Mouse (Mus musculus): Measurements from ENCODE around the gene Rnaseh1. TPM values are rescaled to one million over a fixed set of nuclear protein-coding genes. Genes with fewer than 3 reads are reported as not detected.

Rnaseh1 gene
- total RNA-seq (2014; fragmentation: Nextera tagmentation), result 11.2 and 17.6 TPM in 2 replicates
- 24.5 and 27.2 TPM in 2 replicates for total RNA-seq (2017)
- 14.9 and 17.8 TPM in 2 replicates for polyA plus RNA-seq (2012)

GRCm38 (mm10) chr12:28649141-28650110, at the start of gene Rnaseh1:
Gene Rnaseh1 (plus strand): TSS chr12:28649602.
- peaks cover 36% of the 10 kb centered on the region for H3K36me3 ChIP-seq (replicated peaks)
- no peaks in the 10 kb centered on the region for H3K9me3 ChIP-seq (replicated peaks)
- H3K4me1 ChIP-seq (ENCODE audit: insufficient read depth, low read depth, low read length), result peaks cover 16% of the 10 kb centered on the region
- peak; percentile 97 for ATAC-seq (ENCODE audit: extremely low read depth, insufficient number of reproducible peaks, low FRiP score, poor library complexity, severe bottlenecking)
- DNase-seq (ENCODE audit: low spot score), result peak; percentile 93
- H3K27me3 ChIP-seq (ENCODE audit: insufficient read depth, low read length), result peaks cover 10% of the 10 kb centered on the region
- TF ChIP-seq TAL1 (conservative IDR thresholded peaks at IDR 0.05; ENCODE audit: low read depth, low read length) (no peak), GATA2 (IDR thresholded peaks at IDR 0.05; ENCODE audit: borderline replicate concordance, low read depth, low read length) (no peak), GATA1 (IDR thresholded peaks at IDR 0.05; ENCODE audit: borderline replicate concordance, low read length) (no peak), CTCF (IDR thresholded peaks at IDR 0.05; ENCODE audit: low read depth, low read length) (no peak), POLR2AphosphoS5 (IDR thresholded peaks at IDR 0.05; ENCODE audit: insufficient replicate concordance, low read depth, low read length) (no peak)
- H3K4me3 ChIP-seq (ENCODE audit: low read depth, low read length), result peak within 1 kb of the TSS; percentile 78

- Histone ChIP-seq H3K4me1 (ENCODE audit: insufficient read depth, low read depth, low read length) (no peaks in the 10 kb centered on the region; the same call in 1 of the 2 replicates), H3K27me3 (ENCODE audit: insufficient read depth, low read length) (peaks cover 3% of the 10 kb centered on the region; the same call in 1 of the 2 replicates), H3K36me3 (replicated peaks) (no peaks in the 10 kb centered on the region), H3K4me3 (ENCODE audit: low read depth, low read length) (no peak overlapping the region), H3K9me3 (replicated peaks) (no peaks in the 10 kb centered on the region)
- TF ChIP-seq POLR2AphosphoS5 (IDR thresholded peaks at IDR 0.05; ENCODE audit: insufficient replicate concordance, low read depth, low read length), result no peak
- no peak for TF ChIP-seq GATA2 (IDR thresholded peaks at IDR 0.05; ENCODE audit: borderline replicate concordance, low read depth, low read length)
- no peak for TF ChIP-seq CTCF (IDR thresholded peaks at IDR 0.05; ENCODE audit: low read depth, low read length)
- no peak for TF ChIP-seq TAL1 (conservative IDR thresholded peaks at IDR 0.05; ENCODE audit: low read depth, low read length)
- TF ChIP-seq GATA1 (IDR thresholded peaks at IDR 0.05; ENCODE audit: borderline replicate concordance, low read length), result no peak
- no peak for DNase-seq (ENCODE audit: low spot score)
- ATAC-seq (ENCODE audit: extremely low read depth, insufficient number of reproducible peaks, low FRiP score, poor library complexity, severe bottlenecking), result no peak
Measured at GRCm38 (mm10) chr12:28602259-28602658, 47.1 kb upstream of the Rnaseh1 start.

GRCm38 (mm10) chr12:28603494-28603893, 45.9 kb upstream of the Rnaseh1 start:
- TF ChIP-seq POLR2AphosphoS5 (IDR thresholded peaks at IDR 0.05; ENCODE audit: insufficient replicate concordance, low read depth, low read length) (no peak), TAL1 (conservative IDR thresholded peaks at IDR 0.05; ENCODE audit: low read depth, low read length) (no peak), CTCF (IDR thresholded peaks at IDR 0.05; ENCODE audit: low read depth, low read length) (no peak), GATA2 (IDR thresholded peaks at IDR 0.05; ENCODE audit: borderline replicate concordance, low read depth, low read length) (no peak), GATA1 (IDR thresholded peaks at IDR 0.05; ENCODE audit: borderline replicate concordance, low read length) (no peak)
- H3K9me3 ChIP-seq (replicated peaks), result no peaks in the 10 kb centered on the region
- peaks cover 3% of the 10 kb centered on the region; the same call in 1 of the 2 replicates for H3K27me3 ChIP-seq (ENCODE audit: insufficient read depth, low read length)
- no peaks in the 10 kb centered on the region for H3K36me3 ChIP-seq (replicated peaks)
- ATAC-seq (ENCODE audit: extremely low read depth, insufficient number of reproducible peaks, low FRiP score, poor library complexity, severe bottlenecking) (no peak), DNase-seq (ENCODE audit: low spot score) (no peak)
- no peak overlapping the region for H3K4me3 ChIP-seq (ENCODE audit: low read depth, low read length)
- H3K4me1 ChIP-seq (ENCODE audit: insufficient read depth, low read depth, low read length), result no peaks in the 10 kb centered on the region; the same call in 1 of the 2 replicates

- Histone ChIP-seq H3K9me3 (replicated peaks) (no peaks in the 10 kb centered on the region), H3K27me3 (ENCODE audit: insufficient read depth, low read length) (no peaks in the 10 kb centered on the region; the same call in 1 of the 2 replicates)
- no peak for TF ChIP-seq CTCF (IDR thresholded peaks at IDR 0.05; ENCODE audit: low read depth, low read length)
- no peak for TF ChIP-seq POLR2AphosphoS5 (IDR thresholded peaks at IDR 0.05; ENCODE audit: insufficient replicate concordance, low read depth, low read length)
- no peak for TF ChIP-seq TAL1 (conservative IDR thresholded peaks at IDR 0.05; ENCODE audit: low read depth, low read length)
- TF ChIP-seq GATA1 (IDR thresholded peaks at IDR 0.05; ENCODE audit: borderline replicate concordance, low read length), result no peak
- no peak for TF ChIP-seq GATA2 (IDR thresholded peaks at IDR 0.05; ENCODE audit: borderline replicate concordance, low read depth, low read length)
Measured at GRCm38 (mm10) chr12:28607546-28608305, 41.7 kb upstream of the Rnaseh1 start.

DNA sequence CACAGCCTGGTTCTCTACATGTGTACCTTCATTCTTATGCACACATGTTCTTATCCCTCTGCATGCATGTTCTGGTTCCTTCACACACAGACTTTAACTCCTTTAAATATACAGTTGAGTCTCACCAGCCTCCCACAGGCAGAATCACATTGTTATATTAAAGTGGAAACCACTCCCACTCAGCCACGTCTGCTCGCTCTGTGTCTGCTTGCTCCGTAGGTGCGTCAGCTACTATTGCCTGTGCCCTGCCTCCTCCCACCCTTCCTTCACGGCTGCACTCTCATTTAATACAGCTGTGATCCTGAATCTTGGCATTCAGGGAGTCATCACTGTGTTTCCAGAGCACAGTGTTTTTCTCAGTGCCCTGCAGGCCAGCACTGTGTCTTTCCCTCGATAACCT, 37.0 kb upstream of the Rnaseh1 start:
- no peaks in the 10 kb centered on the region for H3K36me3 ChIP-seq (replicated peaks)
- peaks cover 8% of the 10 kb centered on the region; the same call in 1 of the 2 replicates for H3K27me3 ChIP-seq (ENCODE audit: insufficient read depth, low read length)
- DNase-seq (ENCODE audit: low spot score) (no peak), ATAC-seq (ENCODE audit: extremely low read depth, insufficient number of reproducible peaks, low FRiP score, poor library complexity, severe bottlenecking) (no peak)
- H3K4me3 ChIP-seq (ENCODE audit: low read depth, low read length), result no peak overlapping the region
- no peaks in the 10 kb centered on the region for H3K4me1 ChIP-seq (ENCODE audit: insufficient read depth, low read depth, low read length)
- H3K9me3 ChIP-seq (replicated peaks), result no peaks in the 10 kb centered on the region
- TF ChIP-seq GATA2 (IDR thresholded peaks at IDR 0.05; ENCODE audit: borderline replicate concordance, low read depth, low read length) (no peak), CTCF (IDR thresholded peaks at IDR 0.05; ENCODE audit: low read depth, low read length) (no peak), POLR2AphosphoS5 (IDR thresholded peaks at IDR 0.05; ENCODE audit: insufficient replicate concordance, low read depth, low read length) (no peak), TAL1 (conservative IDR thresholded peaks at IDR 0.05; ENCODE audit: low read depth, low read length) (no peak), GATA1 (IDR thresholded peaks at IDR 0.05; ENCODE audit: borderline replicate concordance, low read length) (no peak)

More at GRCm38 (mm10) chr12:28607546-28608305, 41.7 kb upstream of the Rnaseh1 start:
- ATAC-seq (ENCODE audit: extremely low read depth, insufficient number of reproducible peaks, low FRiP score, poor library complexity, severe bottlenecking) (no peak), DNase-seq (ENCODE audit: low spot score) (no peak)
- Histone ChIP-seq H3K4me3 (ENCODE audit: low read depth, low read length) (no peak overlapping the region), H3K36me3 (replicated peaks) (no peaks in the 10 kb centered on the region), H3K4me1 (ENCODE audit: insufficient read depth, low read depth, low read length) (no peaks in the 10 kb centered on the region)

Data from G1E (cell line).